Mouse (Mus musculus) limb, embryonic 12.5 days (tissue): ENCODE data around the gene Edc3. TPM values are rescaled to one million over a fixed set of nuclear protein-coding genes. Genes with fewer than 3 reads are reported as not detected.

Source experiments
- polyA plus RNA-seq: library from polyadenylated mRNA; unstranded; fragments of >200 nt; fragmentation: Nextera tagmentation; extraction: Ambion mirVana; gene quantifications from 2 replicates; pipeline ENCODE4 v1.2.1, GENCODE M21; 2016

Edc3 gene
- polyA plus RNA-seq, 1 experiment from 2014 or later = 42.1 TPM

Other genes with a start within 250 kb of the Edc3 start
- gene Scamp5, start 240.5 kb upstream of the Edc3 start, polyA plus RNA-seq = 10.6 and 10.7 TPM in 2 replicates
- 0.76 and 1.3 TPM in 2 replicates for gene Rpp25, start 204.5 kb upstream of the Edc3 start, polyA plus RNA-seq
- 564 and 604 TPM in 2 replicates for gene Cox5a, start 187.3 kb upstream of the Edc3 start, polyA plus RNA-seq
- gene Fam219b, start 171.0 kb upstream of the Edc3 start, polyA plus RNA-seq = 20.6 and 20.8 TPM in 2 replicates
- gene Mpi, start 155.8 kb upstream of the Edc3 start, polyA plus RNA-seq = 56.8 and 58.0 TPM in 2 replicates
- gene Scamp2, start 147.6 kb upstream of the Edc3 start, polyA plus RNA-seq = 49.5 and 51.9 TPM in 2 replicates
- gene Ulk3, start 119.1 kb upstream of the Edc3 start, polyA plus RNA-seq = 17.5 and 19.4 TPM in 2 replicates
- gene Cplx3, start 102.3 kb upstream of the Edc3 start, polyA plus RNA-seq = not detected in 2 replicates
- gene Lman1l, start 87.8 kb upstream of the Edc3 start, polyA plus RNA-seq = 0.14 TPM in 1 of 2 replicates, not detected in the other
- 33.9 and 36.0 TPM in 2 replicates for gene Csk, start 54.9 kb upstream of the Edc3 start, polyA plus RNA-seq
- not detected in 2 replicates for gene Cyp1a2, start 24.8 kb upstream of the Edc3 start, polyA plus RNA-seq
- not detected in 2 replicates for gene Cyp1a1, start 20.6 kb upstream of the Edc3 start, polyA plus RNA-seq
- gene Clk3, start 57.3 kb downstream of the Edc3 start, polyA plus RNA-seq = 79.6 and 83.3 TPM in 2 replicates
- gene Arid3b, start 128.3 kb downstream of the Edc3 start, polyA plus RNA-seq = 19.0 and 22.4 TPM in 2 replicates
- 117 and 124 TPM in 2 replicates for gene Ubl7, start 202.4 kb downstream of the Edc3 start, polyA plus RNA-seq
- gene Sema7a, start 231.6 kb downstream of the Edc3 start, polyA plus RNA-seq = 0.18 and 0.99 TPM in 2 replicates